In genomic region chr1:43444531-43444930, GRCm38 (mm10) we compare ENCODE assay signal across 8 mouse cellular contexts. TPM values are rescaled to one million over a fixed set of nuclear protein-coding genes. Genes with fewer than 3 reads are reported as not detected.
DNase-seq lines count a peak whose midpoint lies in the region; ATAC-seq lines count a peak whose summit lies in the region.

Nck2 (plus strand) TSS chr1:43444579.

- peak within 1 kb of the TSS; percentile 88 for H3K27ac ChIP-seq in forebrain, embryonic 13.5 days
- peak within 1 kb of the TSS; percentile 96 for H3K27ac ChIP-seq in limb, embryonic 13.5 days

- H3K27me3 ChIP-seq in forebrain, embryonic 13.5 days = 0 out of 2 replicates have a peak, but pooled peaks cover 2% of the 10 kb centered on the region
- no peaks in the 10 kb centered on the region for H3K27me3 ChIP-seq in limb, embryonic 13.5 days

- 10% methylated on average over 9 of the region's 9 CpGs for WGBS in forebrain, embryonic 13.5 days
- WGBS in limb, embryonic 13.5 days = 12% methylated on average over 9 of the region's 9 CpGs

- peak; percentile 10 for DNase-seq in thymus, postnatal 0 days (ENCODE audit: low spot score)
- DNase-seq in thymus, postnatal 4 days = no peak
- no peak for DNase-seq in urinary bladder, postnatal 25 days (ENCODE audit: low spot score)
- no peak for DNase-seq in cerebellum, adult 11 months

- no peaks in the 10 kb centered on the region for H3K36me3 ChIP-seq in forebrain, embryonic 13.5 days (ENCODE audit: poor library complexity, severe bottlenecking)
- no peaks in the 10 kb centered on the region for H3K36me3 ChIP-seq in limb, embryonic 13.5 days

- peaks cover 32% of the 10 kb centered on the region for H3K4me1 ChIP-seq in forebrain, embryonic 13.5 days
- peaks cover 33% of the 10 kb centered on the region for H3K4me1 ChIP-seq in limb, embryonic 13.5 days

- H3K4me2 ChIP-seq in forebrain, embryonic 13.5 days = peak within 1 kb of the TSS; percentile 84
- peak within 1 kb of the TSS; percentile 91 for H3K4me2 ChIP-seq in limb, embryonic 13.5 days (replicated peaks)

- H3K4me3 ChIP-seq in forebrain, embryonic 13.5 days = peak within 1 kb of the TSS; percentile 94
- H3K4me3 ChIP-seq in limb, embryonic 13.5 days = peak within 1 kb of the TSS; percentile 98

- H3K9me3 ChIP-seq in forebrain, embryonic 13.5 days (replicated peaks) = no peaks in the 10 kb centered on the region
- H3K9me3 ChIP-seq in limb, embryonic 13.5 days = no peaks in the 10 kb centered on the region

- H3K9ac ChIP-seq in forebrain, embryonic 13.5 days = peak within 1 kb of the TSS; percentile 96
- peak within 1 kb of the TSS; percentile 97 for H3K9ac ChIP-seq in limb, embryonic 13.5 days

- no peak for ATAC-seq in forebrain, embryonic 13.5 days
- ATAC-seq in hematopoietic stem cell, adult 5-6 weeks (replicated peaks in 1 of 2; ENCODE audit: insufficient read depth in 1 of 2, low FRiP score in 2 of 2, low TSS enrichment in 1 of 2, low read depth in 1 of 2, poor library complexity in 2 of 2, severe bottlenecking in 2 of 2) = no peak
- no peak for ATAC-seq in limb, embryonic 13.5 days (ENCODE audit: low FRiP score, low read depth)
- no peak for ATAC-seq in monocyte, adult 5-6 weeks (replicated peaks; ENCODE audit: insufficient number of reproducible peaks, low FRiP score, low TSS enrichment, poor library complexity, severe bottlenecking)

RNA-seq across cellular contexts. Expression of gene Nck2, which starts in this region (rescaled TPM):
- polyA plus RNA-seq in thymus, postnatal 0 days (2015; fragmentation: Nextera tagmentation; extraction: Ambion mirVana) = 85.5 and 103 TPM in 2 replicates
- 34.9 and 36.3 TPM in 2 replicates for polyA plus RNA-seq in forebrain, embryonic 13.5 days (2015; fragmentation: Nextera tagmentation; extraction: Ambion mirVana)
- total RNA-seq in hematopoietic stem cell, adult 5-6 weeks (2017) = 14.6 and 15.9 TPM in 2 replicates
- polyA plus RNA-seq in limb, embryonic 13.5 days (2015; fragmentation: Nextera tagmentation; extraction: Ambion mirVana) = 45.3 and 48.5 TPM in 2 replicates
- total RNA-seq in monocyte, adult 5-6 weeks (2017) = 19.9 to 46.8 TPM (median 23.3 TPM) in 3 replicates
